Mouse (Mus musculus) induced T-regulatory cell, adult 2 months (primary cell): ENCODE measurements around the gene Rap1gds1.
A peak's percentile ranks its signal among the peaks of the same experiment; 100 is the strongest.

ENCODE experiments used
- DNase-seq: peaks from one replicate; pipeline ENCODE4 v3.0.0-alpha.2; 2012; ENCODE audit warnings: low read depth

The Rap1gds1 gene

DNA sequence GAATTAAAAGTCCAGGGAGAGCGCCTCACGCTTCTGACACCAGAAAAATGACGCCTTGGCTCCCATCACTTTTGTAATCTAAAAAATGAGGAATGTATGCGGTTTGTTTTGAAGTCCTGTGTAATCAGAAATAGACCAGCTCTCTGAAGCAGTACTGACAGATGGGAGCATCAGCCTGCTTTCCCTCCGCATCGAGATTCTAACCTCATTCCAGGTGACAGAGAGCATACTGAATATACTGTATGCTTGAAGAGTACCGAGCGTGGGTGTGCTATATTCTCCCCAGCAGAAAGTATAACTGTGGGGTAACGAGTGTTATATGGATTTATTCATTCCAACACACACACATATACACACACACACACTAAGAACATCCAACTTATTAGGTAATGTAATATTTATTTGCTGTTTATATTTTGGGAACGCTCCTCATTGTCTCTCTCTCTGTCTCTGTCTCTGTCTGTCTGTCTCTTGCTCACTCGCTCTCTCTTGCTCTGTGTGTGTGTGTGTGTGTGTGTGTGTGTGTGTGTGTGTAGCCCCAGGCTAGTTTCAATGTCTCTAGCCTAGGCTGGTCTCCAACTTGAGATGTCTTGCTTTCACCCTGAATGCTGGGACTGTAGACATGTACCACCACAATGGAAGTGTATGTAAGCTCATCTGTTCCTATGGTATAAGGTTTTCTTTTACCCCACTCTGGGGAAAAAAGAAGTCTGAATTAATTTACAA is 193.8 kb downstream of the Rap1gds1 start:
- no peak for DNase-seq

DNA sequence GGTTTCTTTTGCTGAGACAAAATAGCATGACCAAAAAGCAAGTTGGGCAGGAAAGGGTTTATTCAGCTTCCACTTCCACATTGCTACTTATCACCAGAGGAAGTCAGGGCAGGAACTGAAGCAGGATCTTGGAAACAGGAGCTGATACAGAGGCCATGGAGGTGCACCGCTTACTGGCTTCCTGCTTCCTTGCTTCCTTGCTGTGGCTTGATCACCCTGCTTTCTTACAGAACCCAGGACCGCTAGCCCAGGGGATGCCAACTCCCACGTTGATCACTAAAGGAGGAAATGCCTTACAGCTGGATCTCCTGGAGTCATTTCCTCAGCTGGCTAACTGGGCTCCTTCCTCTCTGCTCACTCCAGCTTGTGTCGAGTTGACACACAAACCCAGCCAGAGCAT is 197.3 kb downstream of the Rap1gds1 start:
- peak; percentile 42 for DNase-seq

DNA sequence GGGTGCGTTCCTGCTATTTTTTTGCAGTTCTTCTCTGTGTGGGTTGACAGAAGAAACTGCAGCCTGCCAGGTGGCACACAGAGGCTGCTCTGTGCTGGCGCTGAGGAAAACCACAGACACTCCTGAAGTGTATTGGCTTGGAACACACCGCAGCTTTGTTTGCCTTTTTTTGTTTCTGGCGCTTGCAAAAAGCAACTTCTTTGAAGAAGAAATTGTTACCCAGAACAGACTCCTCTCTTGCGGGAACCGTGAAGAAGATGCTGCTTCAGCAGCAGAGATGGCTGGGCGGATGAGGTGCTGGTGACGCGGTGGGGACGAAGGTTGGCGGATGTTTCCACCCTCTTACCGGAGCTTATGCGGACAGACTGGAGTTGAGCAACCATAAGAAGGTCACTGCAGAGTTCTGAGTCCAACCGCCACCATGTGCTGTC is 198.1 kb downstream of the Rap1gds1 start:
- DNase-seq, result peak; percentile 75

DNA sequence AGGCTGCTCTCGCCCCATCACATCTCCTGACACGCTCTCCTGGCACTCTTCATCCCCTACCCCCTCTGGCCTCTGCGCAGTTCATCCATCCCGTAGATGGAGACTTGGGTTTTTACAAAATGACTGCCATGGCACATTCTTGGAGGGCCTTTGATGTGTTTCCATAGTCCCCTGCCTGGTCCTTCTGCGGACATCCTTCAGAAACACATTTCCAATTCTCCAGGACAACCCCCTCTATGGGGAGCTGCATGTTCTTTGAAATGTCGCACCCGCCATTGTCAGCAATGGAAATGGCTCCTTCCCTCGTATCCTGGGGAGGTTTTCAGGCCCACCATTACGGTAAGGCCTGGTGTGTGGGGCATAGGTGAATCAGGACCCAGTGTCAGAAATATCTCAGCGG is 198.6 kb downstream of the Rap1gds1 start:
- DNase-seq, result no peak

DNA sequence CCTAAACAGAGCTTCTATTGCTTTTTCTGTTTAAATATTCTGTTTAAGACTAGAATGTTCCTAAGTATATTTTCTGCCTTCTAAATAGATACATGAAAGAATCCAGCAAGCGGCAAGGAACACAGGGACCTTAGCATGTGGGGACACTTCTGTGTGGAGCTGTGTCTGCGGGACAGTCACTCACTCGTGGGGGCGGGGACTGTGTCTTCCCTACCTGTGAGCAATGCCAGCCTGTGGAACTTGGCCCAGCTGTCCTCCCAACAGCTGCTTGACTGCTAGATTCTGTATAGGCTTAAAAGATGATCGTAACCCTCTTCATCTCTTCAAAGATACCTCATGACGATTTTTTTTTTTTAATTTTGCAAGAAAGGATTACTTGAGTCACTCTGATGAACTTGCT is 199.1 kb downstream of the Rap1gds1 start:
- DNase-seq, result no peak
